Mouse (Mus musculus) cortical plate, adult 2 months (tissue): ENCODE measurements around the gene Apoa2.

Experiments used
- CTCF ChIP-seq: fragments of 200-500 bp; IDR thresholded peaks from 2 replicates; pipeline ENCODE4 v1.5.1; 2011; ENCODE audit warnings: mild to moderate bottlenecking, control low read depth, low read length; ENCODE audit not compliant: insufficient read depth; ENCODE audit errors: extremely low read depth
- POLR2A ChIP-seq: fragments of 200-500 bp; IDR thresholded peaks from 2 replicates; pipeline ENCODE4 v1.6.1; 2011; ENCODE audit warnings: mild to moderate bottlenecking, low read length, control low read depth; ENCODE audit not compliant: insufficient read depth; ENCODE audit errors: extremely low read depth

- TF ChIP-seq POLR2A (no peak), CTCF (no peak)
Observed at GRCm38 (mm10) chr1:171250680-171251593, 26.1 kb downstream of the Apoa2 start, which contains the start of gene Ndufs2.
